Mouse (Mus musculus) forebrain, embryonic 13.5 days (tissue): ENCODE measurements around the gene Cyp2f2. TPM values are rescaled to one million over a fixed set of nuclear protein-coding genes. Genes with fewer than 3 reads are reported as not detected.
A peak's percentile ranks its signal among the peaks of the same experiment; 100 is the strongest.

Source experiments
- ATAC-seq: fragments of 200-750 bp; cut with Nextera tagmentation; 2 replicates; pipeline ENCODE4 v1.8.0; 2017
- H3K27ac ChIP-seq: fragments of 300-500 bp; sonication (generic); 2 replicates; pipeline ENCODE4 v1.5.1; 2015; ENCODE audit warnings: inconsistent platforms, mild to moderate bottlenecking, moderate library complexity
- H3K27me3 ChIP-seq: fragments of 300-500 bp; sonication (generic); 2 replicates; pipeline ENCODE4 v1.6.1; 2015; ENCODE audit warnings: mild to moderate bottlenecking, inconsistent platforms
- H3K36me3 ChIP-seq: fragments of 300-500 bp; sonication (generic); 2 replicates; pipeline ENCODE4 v1.6.1; 2015; ENCODE audit warnings: mild to moderate bottlenecking, inconsistent platforms; ENCODE audit not compliant: poor library complexity, severe bottlenecking
- H3K4me1 ChIP-seq: fragments of 300-500 bp; sonication (generic); 2 replicates; pipeline ENCODE4 v1.6.1; 2015; ENCODE audit warnings: inconsistent platforms
- H3K4me2 ChIP-seq: fragments of 300-500 bp; sonication (generic); 2 replicates; pipeline ENCODE4 v1.6.1; 2015; ENCODE audit warnings: inconsistent platforms, mild to moderate bottlenecking, moderate library complexity
- H3K4me3 ChIP-seq: fragments of 300-500 bp; sonication (generic); 2 replicates; pipeline ENCODE4 v1.5.1; 2015; ENCODE audit warnings: mild to moderate bottlenecking, inconsistent platforms
- H3K9ac ChIP-seq: fragments of 300-500 bp; sonication (generic); 2 replicates; pipeline ENCODE4 v1.6.1; 2015; ENCODE audit warnings: mild to moderate bottlenecking, inconsistent platforms
- H3K9me3 ChIP-seq: fragments of 300-500 bp; sonication (generic); replicated peaks from 2 replicates; pipeline ENCODE4 v1.6.1; 2016; ENCODE audit warnings: inconsistent platforms
- WGBS: fragments of 180-500 bp; shearing (Covaris S2); methylation state at CpG from one replicate; pipeline ENCODE4 v1.1.7; 2015; 5-methylcytosine and 5-hydroxymethylcytosine counted together
- polyA plus RNA-seq: library from polyadenylated mRNA; unstranded; fragments of >200 nt; fragmentation: Nextera tagmentation; extraction: Ambion mirVana; gene quantifications from 2 replicates; pipeline ENCODE4 v1.2.1, GENCODE M21; 2015

Gene Cyp2f2
- polyA plus RNA-seq, 1 experiment from 2014 or later = not detected

- Histone ChIP-seq H3K4me1 (no peaks in the 10 kb centered on the region), H3K9ac (no peak overlapping the region), H3K36me3 (no peaks in the 10 kb centered on the region), H3K9me3 (no peaks in the 10 kb centered on the region), H3K27ac (no peak overlapping the region), H3K27me3 (no peaks in the 10 kb centered on the region), H3K4me3 (no peak overlapping the region), H3K4me2 (no peak overlapping the region)
- ATAC-seq = no peak
- WGBS = 45% methylated on average over 3 of the region's 3 CpGs
Measured at GRCm38 (mm10) chr7:27128162-27128561, 8.5 kb downstream of the Cyp2f2 start.

- H3K27me3 ChIP-seq = no peaks in the 10 kb centered on the region
- H3K9me3 ChIP-seq = no peaks in the 10 kb centered on the region
- H3K4me3 ChIP-seq = no peak overlapping the region
- H3K4me1 ChIP-seq = no peaks in the 10 kb centered on the region
- no peak for ATAC-seq
- no peak overlapping the region for H3K27ac ChIP-seq
- H3K9ac ChIP-seq = no peak overlapping the region
- WGBS = 92% methylated on average over 13 of the region's 13 CpGs
- H3K4me2 ChIP-seq = no peak overlapping the region
- no peaks in the 10 kb centered on the region for H3K36me3 ChIP-seq
Measured at GRCm38 (mm10) chr7:27128946-27129345, 9.2 kb downstream of the Cyp2f2 start.

- no peak overlapping the region for H3K4me2 ChIP-seq
- ATAC-seq = no peak
- no peak overlapping the region for H3K27ac ChIP-seq
- H3K36me3 ChIP-seq = no peaks in the 10 kb centered on the region
- H3K9me3 ChIP-seq = no peaks in the 10 kb centered on the region
- H3K4me1 ChIP-seq = no peaks in the 10 kb centered on the region
- 91% methylated on average over 11 of the region's 12 CpGs for WGBS
- no peaks in the 10 kb centered on the region for H3K27me3 ChIP-seq
- H3K4me3 ChIP-seq = no peak overlapping the region
- H3K9ac ChIP-seq = no peak overlapping the region
Measured at GRCm38 (mm10) chr7:27129811-27130210, 10.1 kb downstream of the Cyp2f2 start.

GRCm38 (mm10) chr7:27130521-27131370, 11.0 kb downstream of the Cyp2f2 start:
- no peaks in the 10 kb centered on the region for H3K9me3 ChIP-seq
- no peak overlapping the region for H3K9ac ChIP-seq
- H3K27ac ChIP-seq = no peak overlapping the region
- H3K27me3 ChIP-seq = no peaks in the 10 kb centered on the region
- 88% methylated on average over 22 of the region's 22 CpGs for WGBS
- H3K4me2 ChIP-seq = no peak overlapping the region
- H3K4me3 ChIP-seq = no peak overlapping the region
- H3K4me1 ChIP-seq = no peaks in the 10 kb centered on the region
- H3K36me3 ChIP-seq = no peaks in the 10 kb centered on the region
- ATAC-seq = no peak

- no peak overlapping the region for H3K27ac ChIP-seq
- H3K27me3 ChIP-seq = no peaks in the 10 kb centered on the region
- no peaks in the 10 kb centered on the region for H3K9me3 ChIP-seq
- no peak overlapping the region for H3K4me3 ChIP-seq
- no peaks in the 10 kb centered on the region for H3K4me1 ChIP-seq
- no peak overlapping the region for H3K9ac ChIP-seq
- H3K4me2 ChIP-seq = no peak overlapping the region
- ATAC-seq = no peak
- WGBS = 64% methylated on average over 2 of the region's 2 CpGs
- H3K36me3 ChIP-seq = no peaks in the 10 kb centered on the region
Measured at GRCm38 (mm10) chr7:27131387-27131786, 11.7 kb downstream of the Cyp2f2 start.

- H3K9ac ChIP-seq = no peak overlapping the region
- WGBS = 17% methylated on average over 10 of the region's 10 CpGs
- H3K4me3 ChIP-seq = no peak overlapping the region
- no peaks in the 10 kb centered on the region for H3K36me3 ChIP-seq
- no peak for ATAC-seq
- no peaks in the 10 kb centered on the region for H3K9me3 ChIP-seq
- peak overlapping the region; percentile 28; the same call in 1 of the 2 replicates for H3K4me2 ChIP-seq
- H3K27me3 ChIP-seq = no peaks in the 10 kb centered on the region
- no peak overlapping the region for H3K27ac ChIP-seq
- no peaks in the 10 kb centered on the region for H3K4me1 ChIP-seq
Measured at GRCm38 (mm10) chr7:27132588-27132987, 12.9 kb downstream of the Cyp2f2 start.

- WGBS = 68% methylated on average over 12 of the region's 12 CpGs
- Histone ChIP-seq H3K4me2 (no peak overlapping the region; the same call in 1 of the 2 replicates), H3K9ac (no peak overlapping the region), H3K4me1 (no peaks in the 10 kb centered on the region), H3K4me3 (no peak overlapping the region), H3K36me3 (no peaks in the 10 kb centered on the region), H3K27me3 (no peaks in the 10 kb centered on the region), H3K27ac (no peak overlapping the region), H3K9me3 (no peaks in the 10 kb centered on the region)
- no peak for ATAC-seq
Measured at GRCm38 (mm10) chr7:27133156-27133555, 13.4 kb downstream of the Cyp2f2 start.

- H3K9ac ChIP-seq = no peak overlapping the region
- H3K4me2 ChIP-seq = no peak overlapping the region
- H3K27me3 ChIP-seq = no peaks in the 10 kb centered on the region
- H3K4me1 ChIP-seq = no peaks in the 10 kb centered on the region
- ATAC-seq = no peak
- H3K4me3 ChIP-seq = no peak overlapping the region
- H3K27ac ChIP-seq = no peak overlapping the region
- H3K9me3 ChIP-seq = no peaks in the 10 kb centered on the region
- H3K36me3 ChIP-seq = no peaks in the 10 kb centered on the region
- WGBS = 84% methylated on average over 4 of the region's 4 CpGs
Measured at GRCm38 (mm10) chr7:27133757-27134156, 14.0 kb downstream of the Cyp2f2 start.

GRCm38 (mm10) chr7:27136410-27136996, 16.8 kb downstream of the Cyp2f2 start:
- H3K27me3 ChIP-seq = no peaks in the 10 kb centered on the region
- 0 out of 2 replicates have a peak, but pooled peaks cover 5% of the 10 kb centered on the region for H3K9me3 ChIP-seq
- no peaks in the 10 kb centered on the region for H3K4me1 ChIP-seq
- H3K9ac ChIP-seq = no peak overlapping the region
- H3K27ac ChIP-seq = no peak overlapping the region
- ATAC-seq = no peak
- no peak overlapping the region for H3K4me2 ChIP-seq
- WGBS = 72% methylated on average over 8 of the region's 8 CpGs
- no peak overlapping the region for H3K4me3 ChIP-seq
- H3K36me3 ChIP-seq = no peaks in the 10 kb centered on the region

- ATAC-seq = no peak
- 79% methylated on average over 10 of the region's 10 CpGs for WGBS
Measured at GRCm38 (mm10) chr7:27153205-27153764, 33.6 kb downstream of the Cyp2f2 start, which contains the start of gene Cyp2t4. Cyp2t4 (plus strand) TSS chr7:27153714.

GRCm38 (mm10) chr7:27156005-27156404, 36.3 kb downstream of the Cyp2f2 start:
- WGBS = 80% methylated on average over 13 of the region's 13 CpGs
- H3K4me1 ChIP-seq = peaks cover 11% of the 10 kb centered on the region
- peaks cover 38% of the 10 kb centered on the region for H3K36me3 ChIP-seq
- H3K27me3 ChIP-seq = no peaks in the 10 kb centered on the region
- H3K9me3 ChIP-seq = no peaks in the 10 kb centered on the region
- H3K4me2 ChIP-seq = no peak overlapping the region
- H3K27ac ChIP-seq = no peak overlapping the region
- H3K9ac ChIP-seq = no peak overlapping the region
- H3K4me3 ChIP-seq = no peak overlapping the region
- no peak for ATAC-seq

More at GRCm38 (mm10) chr7:27153205-27153764, 33.6 kb downstream of the Cyp2f2 start, which contains the start of gene Cyp2t4:
- Histone ChIP-seq H3K4me3 (no peak within 1 kb of the TSS), H3K4me2 (no peak within 1 kb of the TSS), H3K27ac (no peak within 1 kb of the TSS), H3K36me3 (peaks cover 17% of the 10 kb centered on the region), H3K9ac (no peak within 1 kb of the TSS), H3K27me3 (no peaks in the 10 kb centered on the region), H3K9me3 (no peaks in the 10 kb centered on the region), H3K4me1 (no peaks in the 10 kb centered on the region)

- Histone ChIP-seq H3K36me3 (peaks cover 58% of the 10 kb centered on the region), H3K4me1 (peaks cover 33% of the 10 kb centered on the region), H3K9me3 (no peaks in the 10 kb centered on the region), H3K27ac (no peak overlapping the region), H3K4me2 (no peak overlapping the region), H3K27me3 (no peaks in the 10 kb centered on the region), H3K4me3 (no peak overlapping the region), H3K9ac (no peak overlapping the region)
- no peak for ATAC-seq
- 96% methylated on average over 9 of the region's 9 CpGs for WGBS
Measured at GRCm38 (mm10) chr7:27158171-27158570, 38.5 kb downstream of the Cyp2f2 start.
